Mouse (Mus musculus): ENCODE measurements around the gene Gm21060.
A peak's percentile ranks its signal among the peaks of the same experiment; 100 is the strongest.
"Not testable (repeated sequence)": the region's sequence is repeated elsewhere in the genome, so short reads cannot be mapped to it uniquely, and the experiment has no call there.

The Gm21060 gene

GRCm38 (mm10) chr19:61296969-61297368, at the start of gene Gm21060:
Gm21060 (minus strand) TSS chr19:61297069.
- no peak for DNase-seq (ENCODE audit: inconsistent ontology term)

- not testable (repeated sequence) for DNase-seq (ENCODE audit: inconsistent ontology term)
These were observed 24.0 kb upstream of the Gm21060 start for GRCm38 (mm10) chr19:61320844-61321243.

- not testable (repeated sequence) for DNase-seq (ENCODE audit: inconsistent ontology term)
These were observed 16.3 kb upstream of the Gm21060 start for GRCm38 (mm10) chr19:61313185-61313584.

GRCm38 (mm10) chr19:61312400-61312799, 15.5 kb upstream of the Gm21060 start:
- DNase-seq (ENCODE audit: inconsistent ontology term): not testable (repeated sequence)

- not testable (repeated sequence) for DNase-seq (ENCODE audit: inconsistent ontology term)
These were observed 11.2 kb upstream of the Gm21060 start for GRCm38 (mm10) chr19:61308083-61308482.

GRCm38 (mm10) chr19:61285033-61285432, 11.8 kb downstream of the Gm21060 start:
- not testable (repeated sequence) for DNase-seq (ENCODE audit: inconsistent ontology term)

GRCm38 (mm10) chr19:61283581-61283980, 13.3 kb downstream of the Gm21060 start:
- DNase-seq (ENCODE audit: inconsistent ontology term): no peak

GRCm38 (mm10) chr19:61275446-61275845, 21.4 kb downstream of the Gm21060 start:
- DNase-seq (ENCODE audit: inconsistent ontology term): peak; percentile 91

- not testable (repeated sequence) for DNase-seq (ENCODE audit: inconsistent ontology term)
These were observed 27.7 kb downstream of the Gm21060 start for GRCm38 (mm10) chr19:61269141-61269540.

- no peak for DNase-seq (ENCODE audit: inconsistent ontology term)
These were observed 29.7 kb downstream of the Gm21060 start for GRCm38 (mm10) chr19:61267141-61267540.

GRCm38 (mm10) chr19:61266651-61267050, 30.2 kb downstream of the Gm21060 start:
- peak; percentile 98 for DNase-seq (ENCODE audit: inconsistent ontology term)

- peak; percentile 53 for DNase-seq (ENCODE audit: inconsistent ontology term)
These were observed 30.6 kb downstream of the Gm21060 start for GRCm38 (mm10) chr19:61266246-61266615.

- DNase-seq (ENCODE audit: inconsistent ontology term): peak; percentile 85
These were observed 31.3 kb downstream of the Gm21060 start for GRCm38 (mm10) chr19:61265349-61266245.

GRCm38 (mm10) chr19:61264933-61265332, 31.9 kb downstream of the Gm21060 start:
- no peak for DNase-seq (ENCODE audit: inconsistent ontology term)

- DNase-seq (ENCODE audit: inconsistent ontology term): no peak
These were observed 32.6 kb downstream of the Gm21060 start for GRCm38 (mm10) chr19:61264227-61264626.

- no peak for DNase-seq (ENCODE audit: inconsistent ontology term)
These were observed 35.6 kb downstream of the Gm21060 start for GRCm38 (mm10) chr19:61261241-61261640.

GRCm38 (mm10) chr19:61257733-61258132, 39.1 kb downstream of the Gm21060 start:
- no peak for DNase-seq (ENCODE audit: inconsistent ontology term)

- no peak for DNase-seq (ENCODE audit: inconsistent ontology term)
These were observed 40.5 kb downstream of the Gm21060 start for GRCm38 (mm10) chr19:61256166-61256887.

GRCm38 (mm10) chr19:61247334-61247733, 49.5 kb downstream of the Gm21060 start:
- not testable (repeated sequence) for DNase-seq (ENCODE audit: inconsistent ontology term)

Data from Muller cell, postnatal 12 days (primary cell).